ENCODE assay signal across 8 mouse cellular contexts in genomic region chr11:75460844-75461742, GRCm38 (mm10). TPM values are rescaled to one million over a fixed set of nuclear protein-coding genes. Genes with fewer than 3 reads are reported as not detected.
DNase-seq lines count a peak whose midpoint lies in the region; ATAC-seq and TF ChIP-seq lines count a peak whose summit lies in the region.

Tlcd2 (plus strand) TSS chr11:75461715.

- TF ChIP-seq CTCF in bone marrow macrophage, adult 2 months (IDR thresholded peaks at IDR 0.05; ENCODE audit: low read depth, low read length), result peak; percentile 19; the same call in 1 of the 2 replicates
- no peak for TF ChIP-seq CTCF in embryonic fibroblast, embryonic 13.5 days (IDR thresholded peaks at IDR 0.05; ENCODE audit: borderline replicate concordance, insufficient read depth, low read length)

- peaks cover 49% of the 10 kb centered on the region for H3K4me1 ChIP-seq in bone marrow macrophage, adult 2 months (ENCODE audit: control insufficient read depth, insufficient read depth, low read length)
- H3K4me1 ChIP-seq in embryonic fibroblast, embryonic 13.5 days (ENCODE audit: control insufficient read depth, insufficient read depth, low read length), result peaks cover 22% of the 10 kb centered on the region
- H3K4me1 ChIP-seq in kidney, embryonic 14.5 days (ENCODE audit: control insufficient read depth, insufficient read depth, low read length), result peaks cover 22% of the 10 kb centered on the region
- peaks cover 37% of the 10 kb centered on the region for H3K4me1 ChIP-seq in limb, embryonic 15.5 days

- H3K36me3 ChIP-seq in kidney, embryonic 14.5 days (ENCODE audit: control insufficient read depth, insufficient read depth, low read length), result peaks cover 10% of the 10 kb centered on the region; the same call in 1 of the 2 replicates
- peaks cover 17% of the 10 kb centered on the region for H3K36me3 ChIP-seq in limb, embryonic 15.5 days

- WGBS in kidney, embryonic 14.5 days, result under 1% methylated on average over 46 of the region's 46 CpGs
- WGBS in limb, embryonic 15.5 days, result under 1% methylated on average over 46 of the region's 46 CpGs

- peak within 1 kb of the TSS; percentile 100 for H3K27ac ChIP-seq in bone marrow macrophage, adult 2 months (ENCODE audit: insufficient read depth, low read depth, low read length)
- peak within 1 kb of the TSS; percentile 100 for H3K27ac ChIP-seq in embryonic fibroblast, embryonic 13.5 days (ENCODE audit: insufficient read depth, low read length)
- H3K27ac ChIP-seq in kidney, embryonic 14.5 days (ENCODE audit: low read depth, low read length), result peak within 1 kb of the TSS; percentile 98
- peak within 1 kb of the TSS; percentile 97 for H3K27ac ChIP-seq in limb, embryonic 15.5 days

- H3K9me3 ChIP-seq in kidney, embryonic 14.5 days (ENCODE audit: control insufficient read depth, low read length), result no peaks in the 10 kb centered on the region
- no peaks in the 10 kb centered on the region for H3K9me3 ChIP-seq in limb, embryonic 15.5 days

- H3K4me2 ChIP-seq in kidney, embryonic 14.5 days (replicated peaks; ENCODE audit: low read depth, low read length), result peak within 1 kb of the TSS; percentile 97
- H3K4me2 ChIP-seq in limb, embryonic 15.5 days, result peak within 1 kb of the TSS; percentile 94

- H3K27me3 ChIP-seq in kidney, embryonic 14.5 days (ENCODE audit: control insufficient read depth, insufficient read depth, low read length), result no peaks in the 10 kb centered on the region
- H3K27me3 ChIP-seq in limb, embryonic 15.5 days, result no peaks in the 10 kb centered on the region

- ATAC-seq in kidney, embryonic 14.5 days (ENCODE audit: low FRiP score, low TSS enrichment), result peak; percentile 93
- peak; percentile 95 for ATAC-seq in limb, embryonic 15.5 days (ENCODE audit: insufficient number of reproducible peaks, low FRiP score, low TSS enrichment, low read depth)

- TF ChIP-seq POLR2A in bone marrow macrophage, adult 2 months (IDR thresholded peaks at IDR 0.05; ENCODE audit: borderline replicate concordance, low read depth, low read length), result no peak; the same call in 1 of the 2 replicates
- peak; percentile 100 for TF ChIP-seq POLR2A in embryonic fibroblast, embryonic 13.5 days (IDR thresholded peaks at IDR 0.05; ENCODE audit: low read depth, low read length)

- DNase-seq in A20 (ENCODE audit: low read depth, low spot score), result peak; percentile 100
- peak; percentile 100 for DNase-seq in heart, adult 9 months (ENCODE audit: low spot score in 2 of 2)
- DNase-seq in monocyte, adult 2 months (ENCODE audit: low read depth in 1 of 2, low spot score in 2 of 2), result peak; percentile 99 to 100
- DNase-seq in spleen, postnatal 36 days (ENCODE audit: low spot score in 2 of 2), result peak; percentile 100

- H3K9ac ChIP-seq in kidney, embryonic 14.5 days (ENCODE audit: low read depth, low read length), result peak within 1 kb of the TSS; percentile 65
- H3K9ac ChIP-seq in limb, embryonic 15.5 days, result peak within 1 kb of the TSS; percentile 47

- H3K4me3 ChIP-seq in bone marrow macrophage, adult 2 months (ENCODE audit: insufficient read depth, low read length), result peak within 1 kb of the TSS; percentile 91
- H3K4me3 ChIP-seq in embryonic fibroblast, embryonic 13.5 days (ENCODE audit: insufficient read depth, low read length), result peak within 1 kb of the TSS; percentile 79
- peak within 1 kb of the TSS; percentile 69 for H3K4me3 ChIP-seq in kidney, embryonic 14.5 days (ENCODE audit: low read length)
- peak within 1 kb of the TSS; percentile 81 for H3K4me3 ChIP-seq in limb, embryonic 15.5 days

RNA-seq across cellular contexts. Expression of gene Tlcd2, which starts in this region (rescaled TPM):
- polyA plus RNA-seq in bone marrow macrophage, adult 2 months (2012; ENCODE audit: insufficient read depth, insufficient read length, missing spikeins), result 3.6 and 4.3 TPM in 2 replicates
- 11.2 and 11.4 TPM in 2 replicates for polyA plus RNA-seq in embryonic fibroblast, embryonic 13.5 days (2011; ENCODE audit: insufficient read length, low read depth, missing spikeins)
- 20.7 and 21.0 TPM in 2 replicates for polyA plus RNA-seq in kidney, embryonic 14.5 days (2014; fragmentation: Nextera tagmentation; extraction: Ambion mirVana)
- polyA plus RNA-seq in limb, embryonic 15.5 days (2015; fragmentation: Nextera tagmentation; extraction: Ambion mirVana), result 28.2 and 30.8 TPM in 2 replicates

Comparison
In these comparisons a context has a peak if more than half of its experiments do, and no peak if none do; other contexts are left out.
1. Peak in every context shown above with its lines: DNase-seq, ATAC-seq, H3K4me3 ChIP-seq and H3K27ac ChIP-seq.